Mouse (Mus musculus) inflammation-experienced regulatory T-cells, adult 6 months (primary cell): ENCODE data around the gene 2310039H08Rik. TPM values are rescaled to one million over a fixed set of nuclear protein-coding genes. Genes with fewer than 3 reads are reported as not detected.

Experiments
- ATAC-seq: one replicate; pipeline ENCODE4 v1.8.0; 2017
- polyA plus RNA-seq, 3 experiments: library from polyadenylated mRNA; unstranded; fragments of 100-300 nt; shearing (Covaris generic); gene quantifications; one replicate each; pipeline ENCODE4 v1.2.1; 2017

Gene 2310039H08Rik
- polyA plus RNA-seq, 3 experiments from 2014 or later, result 16.4 to 17.9 (median 17.3) TPM

DNA sequence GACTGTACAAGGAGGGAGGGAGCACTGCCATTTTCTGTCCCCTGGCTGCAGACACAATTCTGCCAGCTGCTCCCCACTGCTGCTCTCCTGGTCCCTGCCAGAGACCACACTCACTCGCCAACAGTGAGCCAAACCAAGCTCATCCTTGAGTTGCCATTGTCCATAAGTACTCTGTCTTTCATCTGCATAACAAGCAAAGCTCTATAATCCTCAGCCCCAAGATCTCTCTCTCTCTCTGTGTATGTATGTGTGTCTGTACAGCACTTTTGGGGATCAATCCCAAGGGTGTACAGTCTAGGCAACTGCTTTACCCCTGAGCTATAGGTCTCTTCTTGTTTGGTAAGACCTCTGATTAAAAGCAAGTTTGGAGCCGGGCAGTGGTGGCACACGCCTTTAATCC, 38.2 kb downstream of the 2310039H08Rik start:
- ATAC-seq, result no peak

DNA sequence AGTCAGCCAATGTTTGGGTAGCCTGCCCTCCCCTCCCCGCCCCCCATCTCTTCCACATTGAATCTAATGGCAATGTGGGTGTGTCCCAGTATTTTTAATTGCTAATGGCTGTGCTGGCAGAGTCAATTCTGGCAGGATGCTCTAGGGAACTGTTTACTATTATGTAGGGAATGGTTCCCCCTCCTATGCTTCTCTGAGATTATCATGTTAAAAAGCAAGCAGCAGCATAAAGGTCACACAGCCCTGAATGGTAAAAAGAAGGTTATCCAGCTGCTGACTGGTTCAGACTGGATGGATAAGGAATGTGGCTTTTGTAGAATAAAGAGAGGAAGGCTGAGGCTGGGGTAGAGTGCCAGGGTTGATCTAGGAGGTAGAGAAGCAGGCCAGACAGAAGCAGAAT, 40.0 kb downstream of the 2310039H08Rik start:
- ATAC-seq, result no peak

DNA sequence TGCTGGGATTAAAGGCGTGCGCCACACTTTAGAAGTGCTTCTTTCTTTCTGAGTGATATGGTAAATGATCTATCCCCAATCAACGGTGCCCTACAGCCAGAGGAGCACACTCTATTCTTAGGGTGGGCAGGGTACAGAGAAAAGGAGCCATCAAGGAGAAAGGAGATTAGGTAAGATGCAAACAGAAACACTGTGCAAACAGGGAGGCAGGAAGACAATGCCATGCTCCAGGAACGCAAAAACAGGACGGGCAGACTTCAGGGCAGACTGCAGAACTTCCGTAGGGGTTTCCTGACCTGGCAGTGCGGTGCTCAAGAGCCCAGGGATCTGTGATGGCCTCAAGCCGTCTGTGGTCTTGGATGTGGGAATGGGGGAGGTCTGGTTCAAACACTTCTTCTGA, 41.2 kb downstream of the 2310039H08Rik start:
- no peak for ATAC-seq

DNA sequence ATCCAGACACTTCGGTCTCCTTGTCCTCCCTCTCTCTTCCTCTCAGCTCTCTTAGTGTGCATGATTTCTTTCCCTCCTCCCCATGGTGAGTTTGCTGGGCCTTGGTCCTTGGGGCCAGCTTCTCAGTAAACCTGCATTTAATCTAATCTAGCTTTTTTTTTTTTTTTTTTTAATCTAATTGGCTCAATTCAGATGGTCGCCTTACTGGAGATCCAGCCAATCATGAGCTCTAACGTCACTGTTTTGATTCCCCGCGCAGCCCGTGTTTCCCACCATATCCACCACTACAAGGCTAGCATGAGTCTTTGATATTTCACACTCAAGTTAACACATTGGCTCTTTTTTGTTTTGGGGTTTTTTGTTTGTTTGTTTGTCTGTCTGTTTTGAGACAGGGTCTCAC, 42.1 kb downstream of the 2310039H08Rik start:
- no peak for ATAC-seq

DNA sequence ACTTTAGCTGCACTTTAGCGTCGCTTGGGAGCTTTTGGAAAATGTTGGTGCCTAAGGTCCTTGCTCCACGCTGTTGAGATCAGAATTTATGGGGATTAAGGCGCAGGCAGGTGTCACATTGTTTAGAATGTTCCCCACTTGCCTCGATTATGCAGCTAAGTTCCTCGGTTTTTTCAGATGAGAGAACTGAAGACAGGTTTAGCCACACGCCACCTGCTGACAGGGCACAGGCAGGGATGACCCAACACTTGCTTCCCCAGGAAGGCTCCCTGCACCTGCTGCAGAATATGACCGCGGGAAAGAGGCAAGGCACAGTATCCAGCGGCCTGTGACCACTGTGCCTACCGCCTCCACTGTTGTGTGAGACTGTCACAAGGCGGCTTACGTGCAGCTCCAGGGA, 43.9 kb downstream of the 2310039H08Rik start:
- ATAC-seq, result no peak

DNA sequence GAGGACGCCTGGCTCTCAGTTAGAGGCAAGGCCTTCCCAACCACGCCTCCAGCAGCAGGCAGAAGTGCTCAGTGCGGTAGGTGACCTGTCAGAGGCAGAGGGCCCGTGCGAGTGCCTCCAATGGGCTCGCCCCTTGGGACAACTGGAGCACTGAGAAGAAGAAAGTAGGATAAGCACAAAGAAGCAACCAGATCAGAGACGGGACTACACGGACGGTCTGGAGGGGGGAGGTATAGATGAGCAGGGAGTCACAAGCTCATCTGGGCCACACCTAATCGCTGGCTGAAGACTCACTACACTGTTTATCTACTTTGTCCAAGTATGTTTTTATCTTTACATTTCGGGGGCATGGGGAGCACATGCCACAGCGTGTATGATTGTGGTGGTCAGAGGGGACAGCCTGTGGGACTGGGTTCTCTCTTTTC, 45.3 kb downstream of the 2310039H08Rik start:
- ATAC-seq, result no peak

DNA sequence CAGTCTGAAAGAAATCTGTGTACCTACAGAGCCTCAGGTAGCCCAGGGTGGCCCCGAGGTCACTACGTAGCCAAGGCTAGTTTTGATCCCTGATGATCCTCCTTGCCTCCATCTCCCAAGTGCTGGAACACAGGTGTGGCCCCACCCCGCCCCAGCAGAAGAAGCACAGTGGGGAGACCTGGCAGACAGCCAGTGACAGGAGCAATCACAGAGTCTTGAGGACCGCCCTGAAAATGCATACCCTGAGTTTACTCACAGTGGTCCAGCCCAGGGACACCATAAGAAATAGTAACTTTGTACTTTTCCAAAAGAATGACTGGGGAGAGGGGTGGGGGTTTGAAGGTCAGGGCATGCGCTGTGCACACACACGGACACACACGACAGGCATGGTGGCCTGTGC, 48.2 kb downstream of the 2310039H08Rik start:
- ATAC-seq, result no peak

Other genes starting within 250 kb of the 2310039H08Rik start
- gene Cul9, start 226.2 kb upstream of the 2310039H08Rik start, polyA plus RNA-seq, result 1 to 10 TPM in 2 of 3 experiments, under 1 TPM in 1; 0.78 to 7.5 (median 3.1) TPM
- 10 to 100 TPM in 1 of 3 experiments, 1 to 10 TPM in 2; 4.8 to 15.7 (median 7.7) TPM for gene Srf, start 216.5 kb upstream of the 2310039H08Rik start, polyA plus RNA-seq
- gene Ptk7, start 143.1 kb upstream of the 2310039H08Rik start, polyA plus RNA-seq, result not detected
- gene Klc4, start 126.6 kb upstream of the 2310039H08Rik start, polyA plus RNA-seq, result 10 to 100 TPM in 1 of 3 experiments, 1 to 10 TPM in 2; 7.6 to 10.1 (median 9.1) TPM
- 10 to 100 TPM; 59.1 to 81.9 (median 60.2) TPM for gene Mrpl2, start 126.4 kb upstream of the 2310039H08Rik start, polyA plus RNA-seq
- 1 to 10 TPM; 1.7 to 4.1 (median 2.5) TPM for gene Cul7, start 122.3 kb upstream of the 2310039H08Rik start, polyA plus RNA-seq
- 10 to 100 TPM; 47.3 to 50.7 (median 47.7) TPM for gene Rrp36, start 98.3 kb upstream of the 2310039H08Rik start, polyA plus RNA-seq
- 100 to 1,000 TPM; 162 to 181 (median 163) TPM for gene Mea1, start 93.8 kb upstream of the 2310039H08Rik start, polyA plus RNA-seq
- gene Klhdc3, start 91.7 kb upstream of the 2310039H08Rik start, polyA plus RNA-seq, result 10 to 100 TPM; 20.7 to 22.4 (median 21.7) TPM
- gene Ppp2r5d, start 67.5 kb upstream of the 2310039H08Rik start, polyA plus RNA-seq, result 10 to 100 TPM; 23.2 to 25.5 (median 23.5) TPM
- gene Pex6, start 61.2 kb upstream of the 2310039H08Rik start, polyA plus RNA-seq, result 1 to 10 TPM; 3.1 to 4.8 (median 4.6) TPM
- gene Gnmt, start 43.5 kb upstream of the 2310039H08Rik start, polyA plus RNA-seq, result 1 to 10 TPM in 1 of 3 experiments, under 1 TPM in 2; 0.40 to 2.3 (median 0.72) TPM
- 10 to 100 TPM; 19.1 to 36.3 (median 27.8) TPM for gene Cnpy3, start 20.4 kb upstream of the 2310039H08Rik start, polyA plus RNA-seq
- under 1 TPM in 2 of 3 experiments, not detected in 1; 0.44 to 0.47 TPM for gene Ptcra, start 8.9 kb upstream of the 2310039H08Rik start, polyA plus RNA-seq
- 100 to 1,000 TPM; 120 to 149 (median 139) TPM for gene Rpl7l1, start 10.0 kb downstream of the 2310039H08Rik start, polyA plus RNA-seq
- gene Bicral, start 85.8 kb downstream of the 2310039H08Rik start, polyA plus RNA-seq, result 1 to 10 TPM; 7.6 to 9.2 (median 9.1) TPM
- 10 to 100 TPM in 1 of 3 experiments, 1 to 10 TPM in 2; 9.6 to 10.5 (median 9.9) TPM for gene Tbcc, start 118.0 kb downstream of the 2310039H08Rik start, polyA plus RNA-seq
- gene Prph2, start 137.8 kb downstream of the 2310039H08Rik start, polyA plus RNA-seq, result not detected
- 10 to 100 TPM; 12.1 to 19.4 (median 13.2) TPM for gene Ubr2, start 237.9 kb downstream of the 2310039H08Rik start, polyA plus RNA-seq